Mouse (Mus musculus): ENCODE results near the gene Cyp3a11. TPM values are rescaled to one million over a fixed set of nuclear protein-coding genes. Genes with fewer than 3 reads are reported as not detected.
"Not testable (repeated sequence)": the region's sequence is repeated elsewhere in the genome, so short reads cannot be mapped to it uniquely, and the experiment has no call there.

Cyp3a11 gene
- 0.17 TPM in 1 of 2 replicates, not detected in the other for polyA plus RNA-seq (2015; fragmentation: Nextera tagmentation; extraction: Ambion mirVana)

- Histone ChIP-seq H3K36me3 (ENCODE audit: control insufficient read depth, insufficient read depth) (no peaks in the 10 kb centered on the region), H3K4me3 (ENCODE audit: low read length) (no peak within 1 kb of the TSS), H3K27me3 (ENCODE audit: control insufficient read depth, insufficient read depth, low read length) (no peaks in the 10 kb centered on the region), H3K4me2 (ENCODE audit: low read depth, low read length) (no peak within 1 kb of the TSS), H3K9ac (ENCODE audit: low read length) (no peak within 1 kb of the TSS), H3K27ac (ENCODE audit: low read length) (no peak within 1 kb of the TSS), H3K4me1 (ENCODE audit: control insufficient read depth, insufficient read depth, low read length) (no peaks in the 10 kb centered on the region), H3K9me3 (replicated peaks; ENCODE audit: control insufficient read depth, low read length) (peaks cover 24% of the 10 kb centered on the region)
- ATAC-seq (replicated peaks; ENCODE audit: extremely low read depth, insufficient read depth, low FRiP score) = no peak
- WGBS = 71% methylated on average over 3 of the region's 3 CpGs
Measured at GRCm38 (mm10) chr5:145879688-145880087, at the start of gene Cyp3a11. Gene Cyp3a11, minus strand, starts transcription at chr5:145879964.

- H3K9me3 ChIP-seq (replicated peaks; ENCODE audit: control insufficient read depth, low read length) = peaks cover 16% of the 10 kb centered on the region
- no peaks in the 10 kb centered on the region for H3K36me3 ChIP-seq (ENCODE audit: control insufficient read depth, insufficient read depth)
- ATAC-seq (replicated peaks; ENCODE audit: extremely low read depth, insufficient read depth, low FRiP score) = no peak
- no peak overlapping the region for H3K9ac ChIP-seq (ENCODE audit: low read length)
- no peak overlapping the region for H3K4me2 ChIP-seq (ENCODE audit: low read depth, low read length)
- H3K4me3 ChIP-seq (ENCODE audit: low read length) = no peak overlapping the region
- no peaks in the 10 kb centered on the region for H3K27me3 ChIP-seq (ENCODE audit: control insufficient read depth, insufficient read depth, low read length)
- H3K4me1 ChIP-seq (ENCODE audit: control insufficient read depth, insufficient read depth, low read length) = no peaks in the 10 kb centered on the region
- no peak overlapping the region for H3K27ac ChIP-seq (ENCODE audit: low read length)
Measured at GRCm38 (mm10) chr5:145912912-145913311, 33.1 kb upstream of the Cyp3a11 start.

- ATAC-seq (replicated peaks; ENCODE audit: extremely low read depth, insufficient read depth, low FRiP score) = no peak
- no peaks in the 10 kb centered on the region for H3K27me3 ChIP-seq (ENCODE audit: control insufficient read depth, insufficient read depth, low read length)
Measured at GRCm38 (mm10) chr5:145911781-145912180, 32.0 kb upstream of the Cyp3a11 start.

DNA sequence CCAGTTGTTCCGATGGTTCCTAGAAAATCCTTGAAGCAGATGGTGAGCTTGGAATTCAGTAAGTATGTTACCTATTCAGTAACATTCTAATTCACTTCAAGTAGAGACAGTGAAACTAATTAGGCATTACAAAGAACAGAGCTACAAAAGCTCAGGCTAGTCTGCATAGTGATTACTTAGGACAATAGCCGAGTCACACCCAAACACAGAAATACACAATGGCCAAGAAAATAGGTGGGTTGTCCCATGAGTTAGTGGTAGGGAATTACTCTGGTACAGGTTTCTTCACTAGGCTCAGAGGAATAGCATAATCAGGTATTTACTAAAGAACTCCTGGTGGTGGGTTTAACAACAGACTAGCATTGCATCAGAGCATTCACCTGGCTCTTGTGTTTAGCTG is 27.2 kb upstream of the Cyp3a11 start:
- H3K4me3 ChIP-seq (ENCODE audit: low read length); H3K4me2 ChIP-seq (ENCODE audit: low read depth, low read length); H3K27me3 ChIP-seq (ENCODE audit: control insufficient read depth, insufficient read depth, low read length); H3K27ac ChIP-seq (ENCODE audit: low read length); H3K4me1 ChIP-seq (ENCODE audit: control insufficient read depth, insufficient read depth, low read length); H3K36me3 ChIP-seq (ENCODE audit: control insufficient read depth, insufficient read depth); H3K9ac ChIP-seq (ENCODE audit: low read length); ATAC-seq (replicated peaks; ENCODE audit: extremely low read depth, insufficient read depth, low FRiP score): not testable (repeated sequence)
- WGBS = 80% methylated on average over 2 of the region's 2 CpGs
- H3K9me3 ChIP-seq (replicated peaks; ENCODE audit: control insufficient read depth, low read length) = peaks cover 19% of the 10 kb centered on the region

More at GRCm38 (mm10) chr5:145911781-145912180, 32.0 kb upstream of the Cyp3a11 start:
- Histone ChIP-seq H3K4me3 (ENCODE audit: low read length) (no peak overlapping the region), H3K4me1 (ENCODE audit: control insufficient read depth, insufficient read depth, low read length) (no peaks in the 10 kb centered on the region), H3K27ac (ENCODE audit: low read length) (no peak overlapping the region), H3K4me2 (ENCODE audit: low read depth, low read length) (no peak overlapping the region), H3K9ac (ENCODE audit: low read length) (no peak overlapping the region), H3K36me3 (ENCODE audit: control insufficient read depth, insufficient read depth) (no peaks in the 10 kb centered on the region), H3K9me3 (replicated peaks; ENCODE audit: control insufficient read depth, low read length) (peaks cover 9% of the 10 kb centered on the region)

GRCm38 (mm10) chr5:145904535-145904934 is 24.8 kb upstream of the Cyp3a11 start:
- Histone ChIP-seq H3K27ac (ENCODE audit: low read length) (no peak overlapping the region), H3K36me3 (ENCODE audit: control insufficient read depth, insufficient read depth) (no peaks in the 10 kb centered on the region), H3K9ac (ENCODE audit: low read length) (no peak overlapping the region), H3K9me3 (replicated peaks; ENCODE audit: control insufficient read depth, low read length) (peaks cover 27% of the 10 kb centered on the region), H3K4me1 (ENCODE audit: control insufficient read depth, insufficient read depth, low read length) (no peaks in the 10 kb centered on the region), H3K27me3 (ENCODE audit: control insufficient read depth, insufficient read depth, low read length) (no peaks in the 10 kb centered on the region), H3K4me2 (ENCODE audit: low read depth, low read length) (no peak overlapping the region), H3K4me3 (ENCODE audit: low read length) (no peak overlapping the region)
- 71% methylated on average over 1 of the region's 1 CpGs for WGBS
- no peak for ATAC-seq (replicated peaks; ENCODE audit: extremely low read depth, insufficient read depth, low FRiP score)

- ATAC-seq (replicated peaks; ENCODE audit: extremely low read depth, insufficient read depth, low FRiP score) = no peak
- H3K4me1 ChIP-seq (ENCODE audit: control insufficient read depth, insufficient read depth, low read length) = no peaks in the 10 kb centered on the region
- H3K27ac ChIP-seq (ENCODE audit: low read length) = no peak overlapping the region
- no peaks in the 10 kb centered on the region for H3K36me3 ChIP-seq (ENCODE audit: control insufficient read depth, insufficient read depth)
- WGBS = 82% methylated on average over 1 of the region's 1 CpGs
- no peak overlapping the region for H3K4me2 ChIP-seq (ENCODE audit: low read depth, low read length)
- H3K9me3 ChIP-seq (replicated peaks; ENCODE audit: control insufficient read depth, low read length) = peaks cover 27% of the 10 kb centered on the region
- no peak overlapping the region for H3K4me3 ChIP-seq (ENCODE audit: low read length)
- H3K27me3 ChIP-seq (ENCODE audit: control insufficient read depth, insufficient read depth, low read length) = no peaks in the 10 kb centered on the region
- H3K9ac ChIP-seq (ENCODE audit: low read length) = no peak overlapping the region
Measured at GRCm38 (mm10) chr5:145903349-145903748, 23.6 kb upstream of the Cyp3a11 start.

- WGBS = 45% methylated on average over 2 of the region's 2 CpGs
- no peak overlapping the region for H3K4me2 ChIP-seq (ENCODE audit: low read depth, low read length)
- H3K27ac ChIP-seq (ENCODE audit: low read length) = no peak overlapping the region
- H3K4me1 ChIP-seq (ENCODE audit: control insufficient read depth, insufficient read depth, low read length) = no peaks in the 10 kb centered on the region
- no peaks in the 10 kb centered on the region for H3K27me3 ChIP-seq (ENCODE audit: control insufficient read depth, insufficient read depth, low read length)
- H3K4me3 ChIP-seq (ENCODE audit: low read length) = no peak overlapping the region
- H3K36me3 ChIP-seq (ENCODE audit: control insufficient read depth, insufficient read depth) = no peaks in the 10 kb centered on the region
- H3K9me3 ChIP-seq (replicated peaks; ENCODE audit: control insufficient read depth, low read length) = peaks cover 35% of the 10 kb centered on the region
- no peak overlapping the region for H3K9ac ChIP-seq (ENCODE audit: low read length)
- ATAC-seq (replicated peaks; ENCODE audit: extremely low read depth, insufficient read depth, low FRiP score) = no peak
Measured at GRCm38 (mm10) chr5:145900436-145900990, 20.7 kb upstream of the Cyp3a11 start.

DNA sequence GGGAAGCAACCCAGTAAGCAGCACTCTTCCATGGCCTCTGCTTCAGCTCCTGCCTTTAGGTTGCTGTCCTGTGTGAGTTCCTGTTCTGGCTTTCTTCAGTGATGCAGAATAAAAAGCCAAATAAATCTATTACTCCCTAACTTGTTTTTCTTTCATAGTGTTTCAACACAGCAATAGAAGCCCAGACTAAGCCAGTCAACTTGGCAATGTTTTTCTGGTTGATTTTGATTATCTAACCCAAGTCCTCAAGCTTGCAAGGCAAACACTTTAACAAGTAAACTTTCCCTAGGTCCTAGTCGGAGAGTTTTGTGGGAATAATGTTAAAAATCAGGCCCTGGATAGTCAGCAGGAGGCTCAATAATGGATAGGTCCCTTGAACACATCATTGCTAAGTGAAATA is 17.5 kb upstream of the Cyp3a11 start:
- no peak for ATAC-seq (replicated peaks; ENCODE audit: extremely low read depth, insufficient read depth, low FRiP score)
- peaks cover 20% of the 10 kb centered on the region for H3K9me3 ChIP-seq (replicated peaks; ENCODE audit: control insufficient read depth, low read length)

GRCm38 (mm10) chr5:145881207-145881606 is 1.4 kb upstream of the Cyp3a11 start:
- no peak overlapping the region for H3K4me3 ChIP-seq (ENCODE audit: low read length)
- H3K9ac ChIP-seq (ENCODE audit: low read length) = no peak overlapping the region
- no peak overlapping the region for H3K4me2 ChIP-seq (ENCODE audit: low read depth, low read length)
- peaks cover 19% of the 10 kb centered on the region for H3K9me3 ChIP-seq (replicated peaks; ENCODE audit: control insufficient read depth, low read length)
- no peak overlapping the region for H3K27ac ChIP-seq (ENCODE audit: low read length)
- H3K4me1 ChIP-seq (ENCODE audit: control insufficient read depth, insufficient read depth, low read length) = no peaks in the 10 kb centered on the region
- H3K36me3 ChIP-seq (ENCODE audit: control insufficient read depth, insufficient read depth) = no peaks in the 10 kb centered on the region
- ATAC-seq (replicated peaks; ENCODE audit: extremely low read depth, insufficient read depth, low FRiP score) = no peak
- no peaks in the 10 kb centered on the region for H3K27me3 ChIP-seq (ENCODE audit: control insufficient read depth, insufficient read depth, low read length)

More for the DNA sequence above, 17.5 kb upstream of the Cyp3a11 start:
- 56% methylated on average over 1 of the region's 1 CpGs for WGBS
- no peak overlapping the region for H3K4me2 ChIP-seq (ENCODE audit: low read depth, low read length)
- H3K9ac ChIP-seq (ENCODE audit: low read length) = no peak overlapping the region
- H3K36me3 ChIP-seq (ENCODE audit: control insufficient read depth, insufficient read depth) = no peaks in the 10 kb centered on the region
- H3K4me3 ChIP-seq (ENCODE audit: low read length) = no peak overlapping the region
- H3K4me1 ChIP-seq (ENCODE audit: control insufficient read depth, insufficient read depth, low read length) = no peaks in the 10 kb centered on the region
- no peaks in the 10 kb centered on the region for H3K27me3 ChIP-seq (ENCODE audit: control insufficient read depth, insufficient read depth, low read length)
- no peak overlapping the region for H3K27ac ChIP-seq (ENCODE audit: low read length)

Measured in heart, embryonic 16.5 days (tissue).